Mouse (Mus musculus): ENCODE measurements around the gene Asrgl1. TPM values are rescaled to one million over a fixed set of nuclear protein-coding genes. Genes with fewer than 3 reads are reported as not detected.
A peak's percentile ranks its signal among the peaks of the same experiment; 100 is the strongest.
"Not testable (repeated sequence)": the region's sequence is repeated elsewhere in the genome, so short reads cannot be mapped to it uniquely, and the experiment has no call there.

Asrgl1 gene
- polyA plus RNA-seq, 1 experiment = 3.5 TPM

- no peak for DNase-seq (ENCODE audit: low read depth)
These were observed 30.2 kb downstream of the Asrgl1 start for GRCm38 (mm10) chr19:9105101-9105685.

- no peak for DNase-seq (ENCODE audit: low read depth)
These were observed 31.4 kb downstream of the Asrgl1 start for GRCm38 (mm10) chr19:9103986-9104385.

- peak; percentile 61 for DNase-seq (ENCODE audit: low read depth)
These were observed 34.4 kb downstream of the Asrgl1 start for GRCm38 (mm10) chr19:9101062-9101457.

GRCm38 (mm10) chr19:9100297-9101061 is 35.0 kb downstream of the Asrgl1 start:
- no peak for DNase-seq (ENCODE audit: low read depth)

GRCm38 (mm10) chr19:9099751-9100150 is 35.7 kb downstream of the Asrgl1 start:
- no peak for DNase-seq (ENCODE audit: low read depth)

- DNase-seq (ENCODE audit: low read depth) = no peak
These were observed 38.0 kb downstream of the Asrgl1 start for GRCm38 (mm10) chr19:9097441-9097840.

- DNase-seq (ENCODE audit: low read depth) = no peak
These were observed 40.3 kb downstream of the Asrgl1 start for GRCm38 (mm10) chr19:9095111-9095510.

GRCm38 (mm10) chr19:9090709-9091108 is 44.7 kb downstream of the Asrgl1 start:
- DNase-seq (ENCODE audit: low read depth) = no peak

- no peak for DNase-seq (ENCODE audit: low read depth)
These were observed 45.2 kb downstream of the Asrgl1 start for GRCm38 (mm10) chr19:9090191-9090590.

- no peak for DNase-seq (ENCODE audit: low read depth)
These were observed 47.6 kb downstream of the Asrgl1 start, which contains the start of gene Scgb1a1 for GRCm38 (mm10) chr19:9087821-9088220. TSS of gene Scgb1a1 (minus strand) at chr19:9087958.

GRCm38 (mm10) chr19:9083892-9084291 is 51.5 kb downstream of the Asrgl1 start:
- not testable (repeated sequence) for DNase-seq (ENCODE audit: low read depth)

- no peak for DNase-seq (ENCODE audit: low read depth)
These were observed 52.5 kb downstream of the Asrgl1 start for GRCm38 (mm10) chr19:9083010-9083355.

GRCm38 (mm10) chr19:9082191-9083009 is 53.0 kb downstream of the Asrgl1 start:
- no peak for DNase-seq (ENCODE audit: low read depth)

- no peak for DNase-seq (ENCODE audit: low read depth)
These were observed 53.9 kb downstream of the Asrgl1 start for GRCm38 (mm10) chr19:9081311-9082190.

GRCm38 (mm10) chr19:9079916-9080315 is 55.5 kb downstream of the Asrgl1 start:
- no peak for DNase-seq (ENCODE audit: low read depth)

GRCm38 (mm10) chr19:9076982-9077660 is 58.3 kb downstream of the Asrgl1 start:
- DNase-seq (ENCODE audit: low read depth) = no peak

- DNase-seq (ENCODE audit: low read depth) = no peak
These were observed 59.4 kb downstream of the Asrgl1 start for GRCm38 (mm10) chr19:9076035-9076434.

- DNase-seq (ENCODE audit: low read depth) = no peak
These were observed 59.9 kb downstream of the Asrgl1 start for GRCm38 (mm10) chr19:9075558-9075957.

GRCm38 (mm10) chr19:9074424-9074823 is 61.0 kb downstream of the Asrgl1 start:
- no peak for DNase-seq (ENCODE audit: low read depth)

- no peak for DNase-seq (ENCODE audit: low read depth)
These were observed 61.5 kb downstream of the Asrgl1 start for GRCm38 (mm10) chr19:9073776-9074411.

- no peak for DNase-seq (ENCODE audit: low read depth)
These were observed 63.3 kb downstream of the Asrgl1 start for GRCm38 (mm10) chr19:9072157-9072530.
